Mouse (Mus musculus): Measurements from ENCODE around the gene Tecta.

GRCm38 (mm10) chr9:42385656-42386055 lies 14.1 kb downstream of the Tecta start:
- TF ChIP-seq CTCF (IDR thresholded peaks at IDR 0.05; ENCODE audit: borderline replicate concordance, extremely low read depth, insufficient read depth, insufficient read length), result no peak
- no peak for TF ChIP-seq POLR2A (IDR thresholded peaks at IDR 0.05; ENCODE audit: borderline replicate concordance, extremely low read depth, insufficient read depth, insufficient read length, poor library complexity, severe bottlenecking)
